Mouse (Mus musculus) kidney, postnatal 4 days (tissue): Measurements from ENCODE around the gene Trim47.
"Not testable (repeated sequence)": the region's sequence is repeated elsewhere in the genome, so short reads cannot be mapped to it uniquely, and the experiment has no call there.

Source experiments
- DNase-seq, 2 experiments: peaks; one replicate each; pipeline ENCODE4 v3.0.0; 2021; ENCODE audit warnings: mixed read lengths in 2 of 2

Trim47 gene

DNA sequence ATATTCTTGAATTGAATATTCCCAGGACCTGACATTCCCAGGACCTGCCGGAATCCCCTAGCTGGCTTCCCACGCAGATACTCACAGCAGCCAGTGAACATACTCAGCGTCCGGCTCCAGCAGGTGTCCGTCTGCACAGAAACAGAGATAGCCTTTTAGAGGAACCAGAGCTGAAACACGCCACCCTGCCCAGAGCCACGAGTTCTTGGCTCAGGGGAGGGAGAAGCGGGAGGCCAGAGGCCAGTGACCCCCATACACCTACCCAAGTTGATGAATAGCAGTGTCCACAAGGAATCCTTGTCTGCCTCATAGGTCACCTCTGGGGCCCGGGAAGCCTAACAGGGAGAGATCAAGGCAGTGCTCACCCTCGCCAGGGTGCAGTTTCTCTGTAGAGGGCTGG is 7.2 kb upstream of the Trim47 start:
- DNase-seq = no peak

DNA sequence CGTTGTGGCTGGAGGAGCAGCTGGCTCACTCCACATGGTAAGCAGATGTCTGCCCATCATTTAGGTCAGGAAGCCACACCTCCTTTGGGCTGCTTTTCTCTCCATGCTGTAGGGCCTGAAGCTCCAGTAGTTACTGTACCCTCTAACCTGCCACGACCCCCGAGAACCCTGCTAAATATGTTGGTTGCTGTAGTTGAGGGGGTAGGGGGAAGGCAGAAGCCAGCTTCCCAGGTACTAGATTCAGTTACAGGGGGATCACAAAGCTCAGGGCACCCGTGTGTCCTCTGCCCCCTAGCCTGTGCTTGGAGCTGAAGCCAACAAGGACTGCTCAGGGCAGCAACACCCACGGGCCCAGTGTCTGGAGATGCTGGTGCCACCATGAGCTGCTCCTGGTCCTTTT is 6.5 kb upstream of the Trim47 start:
- DNase-seq = no peak

DNA sequence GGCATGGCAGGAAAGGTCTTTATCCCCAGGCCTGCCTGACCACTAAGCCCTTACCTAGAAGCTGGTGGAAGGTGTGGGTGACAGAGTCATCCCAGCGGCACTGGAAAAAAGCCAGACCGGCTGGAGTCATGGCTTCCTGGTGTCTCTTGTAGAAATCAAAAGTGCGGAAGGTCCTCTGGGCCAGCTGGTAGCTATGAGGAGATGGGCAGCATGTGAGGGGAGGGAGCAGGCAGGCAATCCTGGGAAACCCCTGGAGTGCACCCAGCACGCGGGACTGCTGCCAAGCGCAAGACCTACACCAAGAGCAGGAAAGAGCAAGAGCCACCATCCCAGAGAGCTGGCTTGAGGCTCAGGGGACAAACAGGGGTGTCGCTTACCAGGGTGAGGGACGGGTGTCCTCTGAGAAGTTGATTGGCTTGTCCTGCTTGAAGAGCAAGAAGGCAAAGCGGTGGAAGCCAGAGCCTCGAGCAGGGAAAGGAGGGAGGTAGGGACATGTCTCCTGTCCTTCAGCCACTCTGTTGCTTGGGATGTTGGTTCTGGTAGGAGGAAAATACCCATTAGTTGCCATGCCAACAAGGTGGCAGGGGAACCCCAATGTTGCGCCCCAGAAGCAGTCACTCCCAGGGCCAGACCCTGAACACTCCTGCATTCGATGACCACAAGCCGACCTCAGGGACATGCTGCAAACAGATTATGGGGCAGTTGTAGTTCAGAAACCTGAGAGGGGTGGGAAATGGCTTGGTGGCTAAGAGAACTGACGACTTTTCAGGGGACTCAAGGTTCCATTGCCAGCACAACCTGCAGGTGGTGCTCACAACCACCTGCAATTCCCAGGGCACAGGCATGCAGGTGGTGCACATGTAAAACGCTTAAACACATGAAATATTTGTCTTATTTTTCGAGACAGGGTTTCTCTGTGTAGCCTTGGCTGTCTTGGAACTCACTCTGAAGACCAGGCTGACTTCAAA is 5.6 kb upstream of the Trim47 start:
- peak; percentile 14 to 34 for DNase-seq

DNA sequence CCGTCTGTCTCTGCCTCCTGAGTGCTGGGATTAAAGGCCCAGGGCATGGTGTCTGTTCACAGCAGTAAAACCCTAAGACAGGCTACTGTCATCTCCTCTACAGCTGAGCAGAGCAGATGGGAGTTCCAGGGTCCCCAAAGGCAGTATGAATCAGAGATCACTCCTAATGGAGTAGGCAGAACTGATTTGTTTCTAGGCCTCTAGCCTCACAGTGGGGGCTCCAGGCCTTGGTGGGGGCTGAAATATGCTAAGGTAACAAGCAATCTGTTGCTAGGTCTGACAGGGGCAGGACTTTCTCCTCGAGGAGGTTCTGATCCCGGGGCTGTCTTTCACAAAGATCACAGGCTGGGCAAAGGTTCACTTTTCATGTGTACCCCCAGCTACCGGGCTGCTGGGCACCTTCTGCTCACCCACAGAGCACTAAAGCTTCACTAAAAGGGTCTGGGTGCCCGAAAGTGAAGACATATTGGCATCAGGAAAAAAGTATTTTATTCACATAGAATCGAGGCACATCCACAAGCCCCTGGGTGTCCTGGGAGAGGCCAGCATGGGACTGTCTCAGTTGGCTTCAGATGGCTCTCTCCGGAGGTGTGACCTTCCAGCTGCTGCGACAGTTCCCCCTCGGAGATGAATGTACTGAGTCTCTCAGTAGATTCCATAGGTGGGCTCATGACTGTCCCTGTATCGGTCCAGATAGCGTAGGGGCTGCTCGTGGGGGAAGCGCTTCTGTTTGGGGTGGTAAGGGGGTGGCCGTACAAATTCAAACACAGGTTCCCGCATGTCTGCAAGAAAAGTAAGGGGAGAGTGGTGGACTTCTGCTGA is 4.5 kb upstream of the Trim47 start:
- no peak for DNase-seq

DNA sequence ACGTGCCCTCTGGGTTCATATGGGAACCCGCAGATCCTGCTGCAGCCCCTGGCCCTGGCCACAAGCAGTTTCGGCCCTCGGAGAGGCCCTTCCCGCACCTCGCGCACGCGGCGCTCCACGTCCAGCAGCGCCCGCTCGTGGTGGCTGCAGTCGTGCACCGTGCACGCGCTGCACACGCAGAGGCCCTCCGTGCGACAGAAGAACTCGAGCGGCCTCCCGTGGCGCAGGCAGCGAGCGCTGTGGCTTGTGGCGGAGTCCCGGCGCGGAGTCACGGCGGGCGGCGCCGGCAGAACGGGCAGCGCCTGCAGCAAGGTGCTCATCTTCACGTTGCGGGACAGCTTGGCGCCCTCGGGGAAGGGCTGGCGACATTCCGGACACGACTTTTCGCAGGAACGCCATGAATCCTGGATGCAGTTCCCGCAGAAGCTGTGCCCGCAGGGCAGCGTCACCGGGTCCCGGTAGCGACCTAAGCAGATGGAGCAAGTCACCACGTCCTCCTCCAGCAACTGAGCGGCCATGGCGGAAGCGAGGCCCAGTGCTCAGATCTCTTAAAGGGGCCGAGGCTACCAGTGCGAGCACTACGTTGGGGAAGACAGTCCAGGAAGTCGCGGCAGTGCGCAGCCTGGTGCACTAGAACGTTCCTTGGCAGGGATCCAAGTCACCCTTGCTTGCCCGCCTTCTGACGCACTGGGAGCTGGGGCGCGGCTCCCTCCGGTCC is 3.6 kb upstream of the Trim47 start, which contains the start of gene Trim65:
Gene Trim65 (minus strand): TSS at position 641 of the 718 bp plus-strand sequence.
- peak; percentile 93 to 96 for DNase-seq

DNA sequence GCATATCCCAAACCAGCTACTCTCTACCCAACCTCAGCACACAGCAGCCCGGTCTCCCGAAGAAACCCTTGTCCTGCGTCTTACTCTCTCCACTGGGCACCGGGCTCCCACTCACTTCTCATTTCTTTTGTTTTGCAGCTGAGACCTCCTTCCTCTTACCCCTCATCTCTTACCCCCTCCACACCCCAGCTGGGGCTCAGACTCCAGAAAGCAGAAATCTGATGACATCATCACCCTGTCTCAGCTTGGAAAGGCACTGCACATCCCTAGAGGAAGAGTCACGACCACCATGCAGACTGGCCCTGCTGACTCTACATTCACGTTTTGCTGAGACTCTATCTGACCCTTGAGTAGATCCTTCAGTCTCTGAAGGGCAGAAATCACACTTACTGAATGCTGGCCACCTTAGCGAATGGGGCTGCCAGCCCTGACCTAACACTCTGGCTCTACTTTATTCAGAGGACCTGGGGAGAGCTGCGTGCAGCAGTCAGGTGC is 3.0 kb upstream of the Trim47 start:
- no peak for DNase-seq

DNA sequence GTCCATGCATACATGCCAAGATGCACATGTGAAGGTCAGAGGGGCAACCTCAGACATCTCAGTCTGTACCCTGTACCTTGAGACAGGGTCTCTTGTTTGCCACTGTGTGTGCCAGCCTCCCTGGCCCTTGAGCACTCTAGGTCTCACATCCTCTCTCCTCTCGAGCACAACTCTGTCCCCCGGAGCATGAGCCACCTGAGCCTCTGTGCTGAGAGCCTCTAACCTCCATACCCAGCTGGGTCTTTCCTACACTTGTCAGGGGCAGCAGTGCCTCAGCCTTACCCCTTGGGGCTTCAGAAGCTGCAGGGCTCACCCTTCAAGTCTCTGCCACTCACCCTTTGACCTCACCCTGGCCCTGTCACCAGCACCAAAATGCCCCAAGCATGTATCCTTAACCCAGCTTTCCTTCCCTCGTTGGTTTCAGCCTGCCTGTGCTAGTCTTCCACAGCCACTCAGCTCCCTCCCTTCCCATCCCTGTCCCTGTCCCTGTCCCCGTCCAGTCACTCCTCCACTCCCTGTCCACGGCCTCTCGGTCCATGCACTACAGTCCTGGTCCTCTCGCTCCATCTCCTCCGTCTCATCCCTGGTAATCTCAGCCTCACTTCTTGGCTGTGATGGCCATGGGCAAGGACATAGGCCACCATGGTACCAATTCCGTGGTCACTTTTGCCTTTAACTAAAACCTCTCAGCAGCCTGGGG is 2.2 kb upstream of the Trim47 start:
- no peak for DNase-seq

DNA sequence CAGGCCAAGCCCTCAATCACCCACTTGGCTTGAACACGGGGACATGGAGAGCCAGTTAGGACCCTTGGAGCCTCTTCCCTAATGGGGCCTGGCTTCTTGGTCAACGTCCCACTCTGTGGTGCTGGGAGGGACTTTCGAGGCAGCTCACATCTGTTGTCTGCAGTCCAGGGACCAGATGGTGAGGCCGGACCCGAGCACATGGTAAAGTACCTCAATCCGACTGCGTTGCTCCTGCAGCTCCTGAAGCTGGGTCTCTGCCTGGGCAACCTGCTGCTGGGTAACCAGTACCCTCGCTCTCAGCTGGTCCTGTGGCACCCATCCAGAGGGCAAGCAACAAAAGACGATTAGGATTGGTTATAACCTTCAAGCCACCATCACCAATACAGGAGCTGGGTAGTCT is 976 bp upstream of the Trim47 start:
- DNase-seq = peak; percentile 34 to 46

DNA sequence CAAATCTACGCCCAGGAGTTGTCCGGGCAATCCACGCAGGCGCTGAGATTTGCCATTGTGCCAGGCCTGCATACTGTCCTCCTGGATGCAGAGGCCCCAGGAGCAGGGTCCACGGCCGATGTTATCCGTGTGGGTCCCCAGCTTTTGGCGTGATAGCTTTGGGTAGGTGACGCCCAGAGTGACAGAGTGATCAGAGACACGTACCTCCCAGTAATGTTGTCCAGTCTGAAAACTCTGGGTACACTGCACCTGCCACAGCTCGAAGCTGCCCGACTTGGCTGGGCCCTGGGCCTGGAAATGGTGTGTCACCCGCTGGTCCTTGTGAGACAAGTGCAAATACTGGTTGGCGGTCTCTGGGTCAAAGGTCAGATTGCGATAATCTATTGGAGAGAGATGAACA is 749 bp downstream of the Trim47 start:
- no peak for DNase-seq

DNA sequence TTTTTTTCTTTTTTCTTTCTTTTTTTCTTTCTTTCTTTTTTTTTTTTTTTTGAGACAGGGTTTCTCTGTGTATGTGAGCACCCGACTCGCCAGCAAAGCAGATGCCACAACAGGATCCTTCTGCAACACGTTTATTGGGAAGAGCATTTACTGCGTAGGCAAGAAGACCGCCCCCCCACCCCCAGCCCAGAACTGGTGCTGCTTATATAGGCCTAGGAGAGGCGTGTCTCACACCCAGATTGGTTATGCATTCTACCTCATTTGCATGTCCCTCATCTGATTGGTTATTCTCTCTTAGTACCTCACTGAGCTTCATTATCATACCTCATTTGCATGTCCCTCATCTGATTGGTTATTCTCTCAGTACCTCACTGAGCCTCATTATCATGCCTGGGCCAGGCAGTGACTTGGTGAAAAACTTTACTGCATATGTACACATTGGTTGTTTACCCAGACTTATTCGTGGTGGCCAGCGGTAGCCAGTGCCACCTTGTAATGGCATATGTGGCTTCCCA is 5.2 kb downstream of the Trim47 start:
- DNase-seq = not testable (repeated sequence)

DNA sequence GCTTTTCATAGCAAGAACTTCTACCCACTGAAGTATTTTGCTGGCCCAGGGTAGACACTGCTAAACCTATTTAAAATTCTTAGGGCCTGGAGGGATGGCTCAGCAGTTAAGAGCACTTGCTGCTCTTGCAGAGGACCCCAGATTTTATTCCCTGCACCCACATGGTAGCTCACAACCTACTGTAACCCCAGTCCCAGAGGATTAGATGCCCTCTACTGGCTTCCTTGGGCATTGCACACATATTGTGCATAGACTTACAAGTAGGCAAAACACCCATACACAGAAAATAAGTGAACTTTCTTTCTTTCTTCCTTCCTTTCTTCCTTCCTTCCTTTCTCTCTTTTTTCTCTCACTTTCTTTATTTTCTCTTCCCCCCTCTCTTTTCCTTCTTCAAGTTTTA is 9.2 kb downstream of the Trim47 start:
- DNase-seq = peak; percentile 49 to 54

DNA sequence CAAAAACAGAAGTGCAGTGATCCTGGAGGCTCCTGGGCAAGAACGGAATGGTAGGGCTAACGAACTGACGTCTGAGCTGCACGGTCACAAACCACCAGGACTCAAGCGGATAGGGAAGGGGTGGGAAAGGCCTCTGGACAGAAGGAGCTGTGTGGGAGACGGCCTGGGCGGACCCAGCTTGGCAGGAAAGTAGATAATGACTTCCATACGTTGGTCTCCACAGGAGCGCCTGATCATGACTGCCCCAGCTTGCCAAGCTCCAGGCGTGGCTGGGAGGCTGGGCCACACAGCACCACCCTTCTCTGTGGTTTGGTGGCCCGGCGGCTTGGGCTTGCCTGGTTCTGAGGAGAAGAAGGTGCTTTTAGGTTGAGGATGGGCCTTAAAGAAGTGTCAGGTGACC is 9.8 kb downstream of the Trim47 start:
- DNase-seq = no peak

DNA sequence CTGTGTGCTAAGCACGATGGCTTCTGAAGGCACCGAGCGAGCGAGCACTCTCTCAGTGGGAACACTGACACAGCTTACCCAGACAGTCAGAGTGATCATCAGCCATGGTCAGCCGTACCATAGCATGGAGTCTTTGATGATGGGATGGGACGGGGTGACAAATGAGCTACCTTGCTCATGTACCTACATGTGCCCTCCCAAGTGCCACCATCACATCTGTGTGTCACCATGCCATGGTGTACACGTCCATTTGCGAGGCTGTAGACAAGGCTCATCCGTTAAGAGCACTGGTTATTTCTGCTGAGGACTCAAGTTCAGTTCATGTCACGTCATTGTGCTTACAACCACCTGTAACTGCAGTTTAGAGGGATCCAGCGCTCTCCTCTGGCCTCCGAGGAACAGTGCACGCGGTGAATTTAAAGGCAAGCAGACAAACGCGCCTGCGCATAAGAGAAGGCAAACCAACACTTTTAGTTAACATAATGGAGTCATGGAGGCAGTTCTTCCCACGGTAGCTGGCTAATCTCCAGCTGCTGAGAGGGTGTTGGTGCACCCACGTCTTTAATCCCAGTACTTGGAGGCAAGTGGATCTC is 15.3 kb downstream of the Trim47 start:
- peak; percentile 45 to 59 for DNase-seq

DNA sequence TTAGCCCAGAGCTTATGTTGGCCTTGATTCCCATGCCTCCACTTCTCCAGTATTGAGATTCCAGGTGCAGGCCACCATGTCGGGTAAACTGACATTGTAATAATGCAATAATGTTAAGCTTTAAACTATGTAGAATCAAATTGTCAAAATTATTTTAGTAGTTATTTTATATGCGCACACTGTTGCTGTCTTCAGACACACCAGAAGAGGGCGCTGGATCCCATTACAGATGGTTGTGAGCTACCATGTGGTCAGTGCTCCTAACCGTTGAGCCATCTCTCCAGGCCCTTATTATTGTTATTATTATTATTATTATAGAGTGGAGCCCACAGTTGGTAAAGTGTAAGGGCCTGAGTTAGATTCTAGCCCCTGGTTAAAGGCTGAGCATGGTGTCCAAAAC is 15.9 kb downstream of the Trim47 start:
- no peak for DNase-seq

DNA sequence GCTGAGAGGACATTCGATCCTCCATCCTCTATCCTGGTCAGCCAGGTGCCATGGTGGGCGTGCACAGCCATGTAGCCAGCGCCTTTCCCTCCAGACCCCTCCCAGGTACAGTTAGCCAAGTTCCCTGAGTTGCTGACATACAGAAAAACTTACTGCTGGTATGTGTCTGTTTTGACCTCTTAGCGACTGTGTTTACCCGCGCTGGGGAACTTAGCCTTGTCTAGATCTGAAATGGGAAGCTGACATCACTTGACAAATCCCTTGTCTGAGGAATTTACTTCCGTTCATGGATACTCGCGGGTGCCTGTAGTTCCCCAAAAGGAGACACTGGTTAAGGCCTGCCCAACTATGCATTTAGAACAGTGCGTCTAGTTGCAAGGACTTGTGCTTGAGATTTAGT is 16.5 kb downstream of the Trim47 start:
- DNase-seq = no peak

DNA sequence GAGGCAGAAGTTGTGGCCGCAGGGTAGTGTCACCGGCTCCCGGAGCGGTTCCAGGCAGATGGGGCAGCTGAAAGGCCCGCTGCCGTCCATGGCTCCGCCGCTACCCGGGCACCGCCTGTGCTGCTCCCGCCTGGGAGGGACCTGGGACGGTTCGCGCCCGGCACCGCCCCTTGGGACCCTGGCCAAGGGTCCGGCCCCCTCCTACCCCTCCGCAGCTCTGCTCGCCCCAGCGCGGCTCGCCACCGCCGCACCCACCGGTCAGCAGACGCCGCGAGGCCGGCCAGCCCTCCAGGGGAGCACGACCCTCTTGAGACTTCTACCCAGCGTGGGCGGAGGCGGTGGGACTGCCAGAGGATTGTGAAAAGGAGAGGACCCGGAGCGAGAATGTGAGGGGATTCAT is 16.9 kb downstream of the Trim47 start:
- peak; percentile 82 to 87 for DNase-seq

DNA sequence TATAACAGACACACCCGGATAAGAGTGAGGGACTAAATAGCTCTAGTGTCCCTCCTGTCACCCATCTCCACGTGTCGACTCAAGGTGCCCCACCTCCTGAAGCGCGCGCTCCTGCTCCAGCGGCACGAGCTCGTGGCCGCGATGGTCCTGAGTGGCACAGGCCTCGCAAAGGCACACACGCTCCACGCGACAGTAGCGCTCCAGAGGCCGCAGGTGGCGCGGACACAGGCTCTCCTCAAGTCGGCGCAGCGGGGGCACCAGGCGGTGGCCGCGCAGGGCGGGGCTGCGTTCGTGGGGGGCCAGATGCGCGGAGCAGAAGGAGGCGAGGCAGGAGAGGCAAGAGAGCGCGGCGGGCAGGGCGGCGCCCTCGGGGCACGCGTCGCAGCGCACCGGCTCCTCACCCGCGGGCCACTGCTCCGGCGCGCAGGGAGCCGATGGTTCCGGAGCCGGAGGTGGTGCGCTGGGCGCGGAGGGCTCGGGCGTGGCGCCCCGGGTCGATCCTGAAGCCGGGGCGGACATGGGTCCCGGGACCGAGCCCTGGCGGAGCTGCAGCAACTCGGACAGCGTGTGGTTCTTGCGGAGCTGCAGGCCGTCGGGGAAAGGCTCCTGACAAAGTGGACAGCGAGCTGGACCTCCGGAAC is 17.4 kb downstream of the Trim47 start:
- peak; percentile 60 to 74 for DNase-seq

DNA sequence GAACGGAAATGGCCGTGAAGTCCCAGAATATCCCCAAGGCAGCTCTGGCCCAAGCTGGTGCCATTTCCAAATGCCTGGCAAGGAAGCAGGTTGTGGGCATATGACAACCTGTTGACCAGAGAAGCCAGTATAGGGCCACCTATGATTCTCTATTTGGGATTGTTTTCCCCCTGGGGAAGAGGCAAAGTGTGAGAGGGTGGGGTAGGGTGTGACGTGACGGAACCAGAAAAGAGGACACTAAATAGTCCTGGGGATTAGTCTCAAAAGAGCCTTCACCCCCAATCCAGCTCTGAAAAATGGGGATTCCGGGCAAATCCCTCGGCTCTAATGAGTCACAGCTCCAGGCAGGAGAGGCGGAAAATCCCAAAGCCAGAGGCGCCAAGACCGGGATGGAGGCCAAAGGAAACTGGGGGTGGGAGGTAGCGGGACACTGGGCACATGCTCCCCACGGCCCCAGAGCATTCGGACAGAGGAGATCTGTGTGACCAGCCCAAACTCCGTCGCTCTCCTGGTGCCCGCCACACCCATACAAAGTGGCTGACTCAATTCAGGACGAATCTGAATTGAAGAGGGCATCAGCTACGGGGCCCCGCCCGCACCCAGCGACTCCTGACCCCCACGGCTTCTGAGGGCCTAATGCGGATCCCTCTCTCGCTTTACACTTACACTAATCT is 18.4 kb downstream of the Trim47 start:
- peak; percentile 61 to 67 for DNase-seq

DNA sequence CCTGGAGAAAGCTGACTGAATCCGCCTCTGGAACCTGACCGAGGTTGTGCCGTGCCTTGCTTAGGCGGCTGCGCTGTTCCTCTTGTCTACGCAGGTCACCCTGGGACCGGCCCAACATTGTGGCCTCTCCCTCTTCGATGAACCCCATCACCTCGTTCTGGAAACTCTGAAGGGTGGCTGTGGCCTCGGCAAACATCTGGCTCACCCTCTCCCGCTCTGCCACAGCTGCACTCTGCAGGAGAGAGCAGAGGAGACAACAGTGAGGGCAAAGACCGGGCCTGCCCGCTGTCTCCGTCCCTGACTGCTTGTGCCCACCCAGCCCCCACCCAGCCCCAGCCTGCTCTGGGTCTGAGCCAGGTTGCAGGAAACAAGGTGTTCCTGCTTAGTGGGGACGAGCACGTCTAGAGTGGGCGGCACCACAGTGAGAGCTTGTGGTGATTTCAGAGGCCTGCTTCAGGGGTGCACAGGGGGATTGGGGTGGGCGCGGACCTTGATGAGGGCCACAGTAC is 19.2 kb downstream of the Trim47 start:
- DNase-seq = peak; percentile 41 to 58
